Mouse (Mus musculus) mesoderm, embryonic 11.5 days (tissue): ENCODE results near the gene Slc22a23.
A peak's percentile ranks its signal among the peaks of the same experiment; 100 is the strongest.

Experiments used
- DNase-seq: peaks from one replicate; pipeline ENCODE4 v3.0.0-alpha.2; 2012; ENCODE audit warnings: low read depth, low spot score

The Slc22a23 gene

GRCm38 (mm10) chr13:34343719-34344375, 1.1 kb downstream of the Slc22a23 start:
- peak; percentile 34 for DNase-seq

- no peak for DNase-seq
These were observed 2.6 kb downstream of the Slc22a23 start for GRCm38 (mm10) chr13:34342286-34342890.

- DNase-seq = no peak
These were observed 8.1 kb downstream of the Slc22a23 start for GRCm38 (mm10) chr13:34336895-34337294.

GRCm38 (mm10) chr13:34334847-34335246, 10.1 kb downstream of the Slc22a23 start:
- DNase-seq = no peak

- peak; percentile 25 for DNase-seq
These were observed 12.2 kb downstream of the Slc22a23 start for GRCm38 (mm10) chr13:34332762-34333161.

GRCm38 (mm10) chr13:34331399-34332186, 13.4 kb downstream of the Slc22a23 start:
- DNase-seq = no peak

- DNase-seq = no peak
These were observed 15.4 kb downstream of the Slc22a23 start for GRCm38 (mm10) chr13:34329589-34329988.

- DNase-seq = no peak
These were observed 18.0 kb downstream of the Slc22a23 start for GRCm38 (mm10) chr13:34326992-34327391.

- DNase-seq = no peak
These were observed 21.6 kb downstream of the Slc22a23 start for GRCm38 (mm10) chr13:34323361-34323760.

- no peak for DNase-seq
These were observed 24.5 kb downstream of the Slc22a23 start for GRCm38 (mm10) chr13:34320482-34320881.

- DNase-seq = no peak
These were observed 27.9 kb downstream of the Slc22a23 start for GRCm38 (mm10) chr13:34317051-34317450.

GRCm38 (mm10) chr13:34316511-34316910, 28.5 kb downstream of the Slc22a23 start:
- DNase-seq = no peak

GRCm38 (mm10) chr13:34313033-34313491, 31.9 kb downstream of the Slc22a23 start:
- DNase-seq = no peak

GRCm38 (mm10) chr13:34312346-34313002, 32.5 kb downstream of the Slc22a23 start:
- no peak for DNase-seq

- DNase-seq = no peak
These were observed 33.4 kb downstream of the Slc22a23 start for GRCm38 (mm10) chr13:34311593-34311992.

- no peak for DNase-seq
These were observed 36.4 kb downstream of the Slc22a23 start for GRCm38 (mm10) chr13:34308604-34308927.

- DNase-seq = no peak
These were observed 37.0 kb downstream of the Slc22a23 start for GRCm38 (mm10) chr13:34307696-34308603.

GRCm38 (mm10) chr13:34305964-34306671, 38.9 kb downstream of the Slc22a23 start:
- no peak for DNase-seq

- no peak for DNase-seq
These were observed 40.1 kb downstream of the Slc22a23 start for GRCm38 (mm10) chr13:34304896-34305295.

GRCm38 (mm10) chr13:34303386-34304016, 41.5 kb downstream of the Slc22a23 start:
- no peak for DNase-seq
